Mouse (Mus musculus) hindbrain, embryonic 11.5 days (tissue): ENCODE measurements around the gene Mrpl37. TPM values are rescaled to one million over a fixed set of nuclear protein-coding genes. Genes with fewer than 3 reads are reported as not detected.

Experiments used
- ATAC-seq: fragments of 200-750 bp; cut with Nextera tagmentation; 2 replicates; pipeline ENCODE4 v1.8.0; 2017; ENCODE audit warnings: mild to moderate bottlenecking, moderate TSS enrichment, moderate library complexity; ENCODE audit not compliant: low FRiP score
- DNase-seq: peaks from one replicate; pipeline ENCODE4 v3.0.0-alpha.2; 2015; ENCODE audit warnings: low spot score
- H3K27ac ChIP-seq: fragments of 300-500 bp; sonication (generic); 2 replicates; pipeline ENCODE4 v1.5.1; 2014; ENCODE audit warnings: mild to moderate bottlenecking, low read depth, low read length
- H3K27me3 ChIP-seq: fragments of 300-500 bp; sonication (generic); 2 replicates; pipeline ENCODE4 v1.6.1; 2014; ENCODE audit warnings: mild to moderate bottlenecking, low read length, moderate library complexity, mixed read lengths; ENCODE audit not compliant: control insufficient read depth, insufficient read depth
- H3K36me3 ChIP-seq: fragments of 300-500 bp; sonication (generic); 2 replicates; pipeline ENCODE4 v1.6.1; 2014; ENCODE audit warnings: mild to moderate bottlenecking, low read length, moderate library complexity, mixed read lengths; ENCODE audit not compliant: control insufficient read depth, insufficient read depth
- H3K4me1 ChIP-seq: fragments of 300-500 bp; sonication (generic); replicated peaks from 2 replicates; pipeline ENCODE4 v1.6.1; 2014; ENCODE audit warnings: low read length, mixed read lengths; ENCODE audit not compliant: control insufficient read depth, insufficient read depth
- H3K4me2 ChIP-seq: fragments of 300-500 bp; sonication (generic); replicated peaks from 2 replicates; pipeline ENCODE4 v1.6.1; 2014; ENCODE audit warnings: mild to moderate bottlenecking, low read depth, low read length
- H3K4me3 ChIP-seq: fragments of 300-500 bp; sonication (generic); 2 replicates; pipeline ENCODE4 v1.5.1; 2014; ENCODE audit warnings: low read depth, low read length
- H3K9ac ChIP-seq: fragments of 300-500 bp; sonication (generic); 2 replicates; pipeline ENCODE4 v1.6.1; 2014; ENCODE audit warnings: low read depth, low read length
- H3K9me3 ChIP-seq: fragments of 300-500 bp; sonication (generic); 2 replicates; pipeline ENCODE4 v1.6.1; 2016; ENCODE audit warnings: low read length; ENCODE audit not compliant: control insufficient read depth
- WGBS: fragments of 180-500 bp; shearing (Covaris S2); extraction: QIAGEN DNeasy Blood & Tissue Kit; methylation state at CpG from one replicate; pipeline ENCODE4 v1.1.7; 2014; 5-methylcytosine and 5-hydroxymethylcytosine counted together
- polyA plus RNA-seq: library from polyadenylated mRNA; unstranded; fragments of >200 nt; fragmentation: Nextera tagmentation; extraction: Ambion mirVana; gene quantifications from 2 replicates; pipeline ENCODE4 v1.2.1, GENCODE M21; 2014

The Mrpl37 gene
- polyA plus RNA-seq, 1 experiment from 2014 or later: 107 TPM

DNA sequence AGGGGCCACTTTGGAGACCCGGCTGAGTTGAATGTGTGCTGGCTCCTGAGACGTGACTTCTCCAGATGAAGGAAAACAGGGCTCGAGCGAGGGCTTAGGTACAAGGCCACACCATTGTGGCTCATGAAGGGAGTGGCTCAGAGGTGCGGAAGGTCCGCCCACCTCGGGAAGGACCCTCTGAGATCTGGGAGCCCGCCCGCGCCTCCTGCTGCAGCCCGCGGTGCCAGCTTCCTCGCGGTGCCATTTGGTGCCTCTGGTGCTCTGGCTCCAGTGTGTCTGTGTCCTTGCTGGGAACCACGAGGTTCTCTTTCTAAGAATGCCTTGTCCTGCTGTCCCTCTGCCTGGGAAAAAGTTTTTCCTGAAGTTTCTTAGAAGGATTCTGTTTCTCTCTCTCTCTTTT, 31.2 kb upstream of the Mrpl37 start:
- 53% methylated on average over 15 of the region's 15 CpGs for WGBS
- DNase-seq: no peak
- no peak for ATAC-seq
- no peak overlapping the region for H3K9ac ChIP-seq
- H3K36me3 ChIP-seq: no peaks in the 10 kb centered on the region
- no peaks in the 10 kb centered on the region for H3K9me3 ChIP-seq
- no peak overlapping the region for H3K4me3 ChIP-seq
- peaks cover 4% of the 10 kb centered on the region for H3K4me1 ChIP-seq
- H3K27me3 ChIP-seq: no peaks in the 10 kb centered on the region
- peak overlapping the region; percentile 52 for H3K27ac ChIP-seq
- H3K4me2 ChIP-seq: no peak overlapping the region

DNA sequence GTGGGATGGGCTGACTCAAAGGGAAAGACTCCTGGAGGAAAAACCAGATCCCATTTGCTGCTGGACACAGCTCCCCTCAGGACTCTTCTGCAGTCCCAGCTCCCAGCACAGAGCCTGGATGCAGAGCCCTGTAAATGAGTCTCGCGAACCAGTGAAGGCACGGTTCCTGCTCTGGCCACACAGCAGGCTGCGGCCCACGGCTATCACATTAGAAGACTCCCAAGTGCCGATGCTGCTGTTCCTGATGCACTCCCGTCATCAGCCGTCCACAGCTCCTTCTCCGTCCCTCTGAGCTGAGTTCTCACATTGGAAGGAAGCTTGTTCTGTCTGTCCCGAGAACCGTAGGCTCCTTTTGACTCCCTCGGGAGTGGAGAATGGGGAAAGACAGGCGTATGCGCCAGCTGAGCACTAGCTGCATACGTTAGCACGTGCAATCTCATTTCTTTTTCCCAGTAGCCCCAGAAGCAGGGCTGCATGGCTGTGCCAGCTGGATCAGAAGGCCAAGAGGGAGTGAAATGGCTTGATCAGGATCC, 30.2 kb upstream of the Mrpl37 start, which contains the start of gene Cdcp2:
Gene Cdcp2, plus strand, starts transcription at position 51 of the 533 bp plus-strand sequence.
- H3K36me3 ChIP-seq: no peaks in the 10 kb centered on the region
- WGBS: 48% methylated on average over 16 of the region's 16 CpGs
- no peak within 1 kb of the TSS for H3K4me3 ChIP-seq
- H3K27me3 ChIP-seq: no peaks in the 10 kb centered on the region
- H3K9ac ChIP-seq: no peak within 1 kb of the TSS
- peak within 1 kb of the TSS; percentile 52 for H3K27ac ChIP-seq
- no peaks in the 10 kb centered on the region for H3K9me3 ChIP-seq
- no peak within 1 kb of the TSS for H3K4me2 ChIP-seq
- peak; percentile 48 for DNase-seq
- ATAC-seq: 0 out of 2 replicates have a peak, but pooled peaks have one; percentile 32
- peaks cover 4% of the 10 kb centered on the region for H3K4me1 ChIP-seq

DNA sequence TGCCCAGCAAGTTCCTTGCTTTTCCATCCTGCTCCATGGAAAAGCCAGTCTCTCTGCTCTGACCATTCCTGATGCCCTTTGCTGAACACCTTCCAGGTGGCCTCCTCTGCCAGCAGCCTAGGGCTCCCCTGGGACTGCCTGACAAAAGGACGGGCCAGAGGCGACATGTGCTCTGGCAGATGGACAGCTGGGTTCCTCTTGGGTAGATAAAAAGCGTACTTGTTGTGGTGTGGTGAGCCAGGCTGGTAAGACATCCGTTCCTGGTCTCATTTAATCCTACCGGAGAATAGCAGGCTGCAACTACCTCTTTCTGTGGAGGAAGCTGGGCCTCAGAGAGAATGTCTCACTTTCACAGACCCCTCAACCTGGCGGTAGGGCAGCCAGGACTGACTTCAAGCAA, 29.4 kb upstream of the Mrpl37 start:
- Histone ChIP-seq H3K27ac (peak overlapping the region; percentile 51), H3K36me3 (no peaks in the 10 kb centered on the region), H3K9me3 (no peaks in the 10 kb centered on the region), H3K4me3 (no peak overlapping the region), H3K27me3 (no peaks in the 10 kb centered on the region), H3K4me1 (peaks cover 4% of the 10 kb centered on the region), H3K9ac (no peak overlapping the region), H3K4me2 (no peak overlapping the region)
- peak; percentile 51 for ATAC-seq
- WGBS: 32% methylated on average over 6 of the region's 6 CpGs
- DNase-seq: peak; percentile 39

DNA sequence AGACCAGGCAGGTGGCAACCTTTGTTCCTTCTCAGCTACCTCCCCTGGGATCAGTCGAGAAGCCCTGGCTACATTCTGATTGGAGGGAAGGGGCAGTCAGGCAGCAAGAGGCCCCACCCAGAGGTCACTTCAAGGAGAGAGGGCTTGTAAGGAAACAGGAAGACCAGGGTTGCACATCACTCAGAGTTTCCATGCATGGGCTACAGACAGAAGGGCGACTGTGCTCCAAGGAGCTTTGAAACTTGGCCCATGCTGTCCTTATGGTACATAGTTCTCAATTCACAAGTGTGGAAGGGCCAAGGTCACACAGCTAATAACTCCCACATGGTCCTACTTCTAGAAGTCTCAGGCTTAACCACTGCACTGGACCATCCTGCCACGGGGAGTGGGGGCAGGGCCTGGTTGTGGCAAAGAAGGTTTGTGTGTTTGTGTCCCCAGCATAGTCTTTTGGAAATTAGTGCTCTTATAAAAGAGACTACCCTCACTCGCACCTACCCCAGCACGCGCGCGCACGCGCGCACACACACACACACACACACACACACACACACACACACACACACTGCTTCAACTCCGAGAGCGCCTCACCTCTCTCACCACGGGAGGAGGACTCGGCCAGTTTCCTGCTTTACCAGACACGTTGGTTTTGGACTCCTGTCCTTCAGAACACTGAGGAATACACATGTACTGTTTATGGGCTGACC, 28.0 kb upstream of the Mrpl37 start:
- H3K27ac ChIP-seq: no peak overlapping the region
- H3K4me3 ChIP-seq: no peak overlapping the region
- H3K36me3 ChIP-seq: no peaks in the 10 kb centered on the region
- H3K4me2 ChIP-seq: no peak overlapping the region
- WGBS: 77% methylated on average over 16 of the region's 16 CpGs
- no peaks in the 10 kb centered on the region for H3K27me3 ChIP-seq
- ATAC-seq (no peak), DNase-seq (peak; percentile 37)
- peaks cover 4% of the 10 kb centered on the region for H3K4me1 ChIP-seq
- no peak overlapping the region for H3K9ac ChIP-seq
- H3K9me3 ChIP-seq: no peaks in the 10 kb centered on the region

DNA sequence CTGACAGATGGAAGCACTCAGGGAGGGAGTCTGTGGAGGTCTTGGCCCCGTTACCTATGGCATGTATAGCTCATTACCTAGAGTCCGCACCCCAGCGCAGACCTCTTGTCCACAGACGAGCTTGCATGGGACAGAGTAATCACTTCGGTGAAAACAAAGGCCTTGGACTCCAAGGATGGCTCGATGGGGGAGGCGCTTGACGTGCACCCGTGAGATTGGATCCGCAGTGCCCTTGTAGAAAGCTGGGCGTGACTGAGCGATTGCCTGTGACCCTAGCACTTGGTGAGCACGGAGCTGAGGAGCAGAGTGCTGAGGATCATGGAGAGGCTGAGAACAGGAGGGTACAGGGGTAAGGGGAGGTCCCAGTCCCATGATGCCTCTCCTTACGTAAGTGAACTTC, 25.0 kb upstream of the Mrpl37 start:
- ATAC-seq (no peak), DNase-seq (no peak)
- WGBS: 82% methylated on average over 14 of the region's 14 CpGs
- Histone ChIP-seq H3K4me2 (no peak overlapping the region), H3K9ac (no peak overlapping the region), H3K27me3 (no peaks in the 10 kb centered on the region), H3K27ac (no peak overlapping the region), H3K9me3 (no peaks in the 10 kb centered on the region), H3K4me3 (no peak overlapping the region), H3K4me1 (peaks cover 4% of the 10 kb centered on the region), H3K36me3 (no peaks in the 10 kb centered on the region)

DNA sequence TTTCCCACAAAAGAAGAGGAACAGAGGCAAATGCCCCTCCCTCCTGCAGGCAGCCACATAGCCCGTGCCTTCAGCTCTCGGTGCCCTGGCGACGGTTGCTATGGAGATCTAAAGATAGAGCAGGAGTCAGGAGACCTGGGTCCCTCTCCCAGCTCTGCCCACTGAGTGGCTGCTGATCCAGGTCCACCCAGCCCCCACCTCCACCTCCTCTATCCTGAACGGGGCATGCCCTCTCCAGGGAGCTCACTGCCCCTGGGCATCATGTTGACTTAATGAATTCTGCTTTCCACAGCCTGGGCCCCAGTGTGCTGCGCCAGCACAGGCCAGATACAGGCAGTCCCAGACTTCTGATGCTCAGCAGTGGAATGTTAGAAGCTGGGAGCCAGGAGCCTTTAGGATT, 18.2 kb upstream of the Mrpl37 start:
- Histone ChIP-seq H3K4me3 (no peak overlapping the region), H3K27ac (peak overlapping the region; percentile 92), H3K27me3 (no peaks in the 10 kb centered on the region), H3K9ac (no peak overlapping the region), H3K4me2 (no peak overlapping the region), H3K36me3 (no peaks in the 10 kb centered on the region), H3K9me3 (no peaks in the 10 kb centered on the region), H3K4me1 (peaks cover 11% of the 10 kb centered on the region)
- DNase-seq (peak; percentile 86), ATAC-seq (peak; percentile 94)
- 12% methylated on average over 6 of the region's 6 CpGs for WGBS

DNA sequence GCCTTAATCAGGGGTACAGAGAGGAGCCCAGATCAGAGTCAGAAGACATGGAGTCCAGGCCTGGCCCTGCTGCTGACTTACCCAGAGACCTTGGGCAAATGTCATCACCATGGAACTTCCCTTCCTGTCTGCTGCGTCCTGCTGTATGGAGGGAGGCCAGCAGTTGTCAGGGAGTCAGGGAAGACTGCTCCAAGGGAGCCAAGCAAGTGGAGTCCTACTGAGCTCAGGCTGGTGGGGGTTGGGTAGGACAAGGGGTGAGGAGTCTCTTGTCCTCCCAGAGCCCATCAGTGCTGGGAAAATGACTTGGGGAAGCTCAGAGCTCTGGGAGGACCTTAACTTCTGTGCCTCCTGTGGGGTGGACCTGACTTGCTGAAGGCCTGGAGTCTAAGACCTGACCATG, 17.7 kb upstream of the Mrpl37 start:
- Histone ChIP-seq H3K36me3 (no peaks in the 10 kb centered on the region), H3K27me3 (no peaks in the 10 kb centered on the region), H3K27ac (peak overlapping the region; percentile 92), H3K9ac (no peak overlapping the region), H3K4me2 (no peak overlapping the region), H3K4me3 (no peak overlapping the region), H3K9me3 (no peaks in the 10 kb centered on the region), H3K4me1 (peaks cover 11% of the 10 kb centered on the region)
- 13% methylated on average over 1 of the region's 1 CpGs for WGBS
- ATAC-seq (peak; percentile 71), DNase-seq (no peak)

DNA sequence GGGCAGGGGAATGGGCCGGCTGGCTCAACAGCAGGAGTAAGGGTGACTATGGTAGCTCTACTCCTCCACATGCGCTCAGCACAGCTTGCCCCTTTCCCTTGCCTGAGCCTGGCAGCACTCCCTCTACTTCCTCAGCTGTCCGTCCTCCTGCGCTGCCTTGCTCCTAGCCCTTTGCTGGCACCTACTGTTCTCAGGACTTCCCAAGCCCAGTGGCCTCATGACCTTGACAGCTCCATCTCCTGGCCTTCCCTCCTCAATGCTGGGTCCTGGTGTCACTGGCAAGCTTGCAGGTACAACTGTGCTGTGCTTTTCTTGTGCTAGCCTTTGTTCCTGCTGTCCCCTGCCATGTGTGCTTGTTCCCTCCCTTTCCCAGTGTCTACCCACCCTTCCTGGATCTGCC, 16.5 kb upstream of the Mrpl37 start:
- Histone ChIP-seq H3K36me3 (no peaks in the 10 kb centered on the region), H3K27ac (peak overlapping the region; percentile 92; the same call in 1 of the 2 replicates), H3K9me3 (no peaks in the 10 kb centered on the region), H3K4me3 (no peak overlapping the region), H3K27me3 (no peaks in the 10 kb centered on the region), H3K4me1 (peaks cover 11% of the 10 kb centered on the region), H3K4me2 (no peak overlapping the region), H3K9ac (no peak overlapping the region)
- ATAC-seq: no peak
- WGBS: 95% methylated on average over 4 of the region's 4 CpGs
- DNase-seq: no peak

DNA sequence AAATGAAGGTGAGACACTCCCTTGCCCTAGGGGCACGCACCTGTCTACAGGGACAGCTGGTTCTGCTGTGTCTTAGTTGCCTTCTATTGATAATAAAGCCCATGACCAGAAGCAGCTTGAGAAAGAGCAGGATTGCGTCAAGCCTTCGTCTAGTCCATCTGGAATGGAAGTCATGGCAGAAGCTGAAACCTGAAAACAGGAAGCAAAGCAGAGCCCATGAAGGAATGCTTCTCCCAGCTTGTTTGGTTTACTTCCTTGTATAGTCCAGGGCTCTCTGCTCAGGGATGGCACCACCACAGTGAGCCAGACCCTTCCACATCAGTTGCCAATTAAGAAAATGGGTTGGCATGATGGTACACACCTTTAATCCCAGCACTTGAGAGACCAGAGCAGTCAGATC, 15.5 kb upstream of the Mrpl37 start:
- no peak overlapping the region for H3K4me3 ChIP-seq
- H3K27me3 ChIP-seq: no peaks in the 10 kb centered on the region
- no peak overlapping the region for H3K9ac ChIP-seq
- no peaks in the 10 kb centered on the region for H3K36me3 ChIP-seq
- H3K27ac ChIP-seq: no peak overlapping the region
- no peaks in the 10 kb centered on the region for H3K9me3 ChIP-seq
- H3K4me2 ChIP-seq: no peak overlapping the region
- ATAC-seq (no peak), DNase-seq (no peak)
- H3K4me1 ChIP-seq: peaks cover 11% of the 10 kb centered on the region
- 87% methylated on average over 3 of the region's 3 CpGs for WGBS
